Mouse (Mus musculus): ENCODE results near the gene Epn2. TPM values are rescaled to one million over a fixed set of nuclear protein-coding genes. Genes with fewer than 3 reads are reported as not detected.
"Not testable (repeated sequence)": the region's sequence is repeated elsewhere in the genome, so short reads cannot be mapped to it uniquely, and the experiment has no call there.

Epn2 gene
- polyA plus RNA-seq, 1 experiment from 2014 or later: 22.1 TPM

GRCm38 (mm10) chr11:61584830-61585229 lies 5.3 kb upstream of the Epn2 start:
- Histone ChIP-seq H3K4me3 (replicated peaks; ENCODE audit: low read depth, low read length) (no peak overlapping the region), H3K27me3 (ENCODE audit: insufficient read depth, low read length) (no peaks in the 10 kb centered on the region)

GRCm38 (mm10) chr11:61584096-61584495 lies 4.6 kb upstream of the Epn2 start:
- Histone ChIP-seq H3K36me3 (ENCODE audit: insufficient read depth, low read length) (no peaks in the 10 kb centered on the region), H3K4me2 (ENCODE audit: low read length) (no peak overlapping the region), H3K4me1 (replicated peaks; ENCODE audit: insufficient read depth, low read length) (no peaks in the 10 kb centered on the region), H3K9me3 (replicated peaks; ENCODE audit: low read length) (no peaks in the 10 kb centered on the region), H3K27ac (no peak overlapping the region), H3K27me3 (ENCODE audit: insufficient read depth, low read length) (no peaks in the 10 kb centered on the region), H3K9ac (ENCODE audit: low read depth, low read length) (no peak overlapping the region), H3K4me3 (replicated peaks; ENCODE audit: low read depth, low read length) (no peak overlapping the region)
- DNase-seq (ENCODE audit: low spot score) (no peak), ATAC-seq (replicated peaks; ENCODE audit: low FRiP score, low read depth) (no peak)
- WGBS: 88% methylated on average over 6 of the region's 6 CpGs
- no peak for TF ChIP-seq CTCF (IDR thresholded peaks at IDR 0.05; ENCODE audit: low read depth)

More at GRCm38 (mm10) chr11:61584830-61585229, 5.3 kb upstream of the Epn2 start:
- no peak overlapping the region for H3K27ac ChIP-seq
- ATAC-seq (replicated peaks; ENCODE audit: low FRiP score, low read depth): no peak
- 84% methylated on average over 4 of the region's 4 CpGs for WGBS
- no peak for TF ChIP-seq CTCF (IDR thresholded peaks at IDR 0.05; ENCODE audit: low read depth)
- no peak overlapping the region for H3K9ac ChIP-seq (ENCODE audit: low read depth, low read length)
- no peaks in the 10 kb centered on the region for H3K9me3 ChIP-seq (replicated peaks; ENCODE audit: low read length)
- no peaks in the 10 kb centered on the region for H3K4me1 ChIP-seq (replicated peaks; ENCODE audit: insufficient read depth, low read length)
- H3K36me3 ChIP-seq (ENCODE audit: insufficient read depth, low read length): no peaks in the 10 kb centered on the region
- no peak for DNase-seq (ENCODE audit: low spot score)
- no peak overlapping the region for H3K4me2 ChIP-seq (ENCODE audit: low read length)

GRCm38 (mm10) chr11:61582808-61583207 lies 3.3 kb upstream of the Epn2 start:
- WGBS: 100% methylated on average over 3 of the region's 5 CpGs
- not testable (repeated sequence) for H3K4me2 ChIP-seq (ENCODE audit: low read length)

GRCm38 (mm10) chr11:61579878-61580381 lies 443 bp upstream of the Epn2 start:
- Histone ChIP-seq H3K4me1 (replicated peaks; ENCODE audit: insufficient read depth, low read length) (peaks cover 11% of the 10 kb centered on the region), H3K36me3 (ENCODE audit: insufficient read depth, low read length) (no peaks in the 10 kb centered on the region), H3K27ac (peak overlapping the region; percentile 88; the same call in 1 of the 2 replicates), H3K27me3 (ENCODE audit: insufficient read depth, low read length) (no peaks in the 10 kb centered on the region), H3K4me2 (ENCODE audit: low read length) (peak overlapping the region; percentile 95; the same call in 1 of the 2 replicates), H3K4me3 (replicated peaks; ENCODE audit: low read depth, low read length) (peak overlapping the region; percentile 79; the same call in 1 of the 2 replicates), H3K9ac (ENCODE audit: low read depth, low read length) (no peak overlapping the region), H3K9me3 (replicated peaks; ENCODE audit: low read length) (no peaks in the 10 kb centered on the region)
- 71% methylated on average over 7 of the region's 7 CpGs for WGBS
- no peak for TF ChIP-seq CTCF (IDR thresholded peaks at IDR 0.05; ENCODE audit: low read depth)
- no peak for ATAC-seq (replicated peaks; ENCODE audit: low FRiP score, low read depth)
- DNase-seq (ENCODE audit: low spot score): no peak

More at GRCm38 (mm10) chr11:61582808-61583207, 3.3 kb upstream of the Epn2 start:
- H3K4me3 ChIP-seq (replicated peaks; ENCODE audit: low read depth, low read length); H3K9ac ChIP-seq (ENCODE audit: low read depth, low read length); DNase-seq (ENCODE audit: low spot score); H3K4me1 ChIP-seq (replicated peaks; ENCODE audit: insufficient read depth, low read length); H3K27ac ChIP-seq; ATAC-seq (replicated peaks; ENCODE audit: low FRiP score, low read depth); H3K36me3 ChIP-seq (ENCODE audit: insufficient read depth, low read length); H3K9me3 ChIP-seq (replicated peaks; ENCODE audit: low read length); H3K27me3 ChIP-seq (ENCODE audit: insufficient read depth, low read length): not testable (repeated sequence)

GRCm38 (mm10) chr11:61578541-61578982 lies 925 bp downstream of the Epn2 start:
- WGBS: under 1% methylated on average over 17 of the region's 17 CpGs
- peak overlapping the region; percentile 95 for H3K4me2 ChIP-seq (ENCODE audit: low read length)
- H3K9me3 ChIP-seq (replicated peaks; ENCODE audit: low read length): no peaks in the 10 kb centered on the region
- peaks cover 11% of the 10 kb centered on the region for H3K4me1 ChIP-seq (replicated peaks; ENCODE audit: insufficient read depth, low read length)
- H3K9ac ChIP-seq (ENCODE audit: low read depth, low read length): peak overlapping the region; percentile 82
- peak overlapping the region; percentile 79 for H3K4me3 ChIP-seq (replicated peaks; ENCODE audit: low read depth, low read length)
- H3K27me3 ChIP-seq (ENCODE audit: insufficient read depth, low read length): no peaks in the 10 kb centered on the region
- TF ChIP-seq CTCF (IDR thresholded peaks at IDR 0.05; ENCODE audit: low read depth): no peak
- H3K27ac ChIP-seq: peak overlapping the region; percentile 88
- H3K36me3 ChIP-seq (ENCODE audit: insufficient read depth, low read length): no peaks in the 10 kb centered on the region
- peak; percentile 55 for DNase-seq (ENCODE audit: low spot score)
- ATAC-seq (replicated peaks; ENCODE audit: low FRiP score, low read depth): no peak

GRCm38 (mm10) chr11:61577991-61578390 lies 1.5 kb downstream of the Epn2 start:
- Histone ChIP-seq H3K36me3 (ENCODE audit: insufficient read depth, low read length) (no peaks in the 10 kb centered on the region), H3K27ac (no peak overlapping the region), H3K4me1 (replicated peaks; ENCODE audit: insufficient read depth, low read length) (peaks cover 11% of the 10 kb centered on the region), H3K4me2 (ENCODE audit: low read length) (peak overlapping the region; percentile 95), H3K27me3 (ENCODE audit: insufficient read depth, low read length) (no peaks in the 10 kb centered on the region), H3K4me3 (replicated peaks; ENCODE audit: low read depth, low read length) (peak overlapping the region; percentile 79), H3K9ac (ENCODE audit: low read depth, low read length) (no peak overlapping the region), H3K9me3 (replicated peaks; ENCODE audit: low read length) (no peaks in the 10 kb centered on the region)
- WGBS: 5% methylated on average over 5 of the region's 5 CpGs
- no peak for TF ChIP-seq CTCF (IDR thresholded peaks at IDR 0.05; ENCODE audit: low read depth)
- DNase-seq (ENCODE audit: low spot score) (peak; percentile 9), ATAC-seq (replicated peaks; ENCODE audit: low FRiP score, low read depth) (no peak)

GRCm38 (mm10) chr11:61577349-61577748 lies 2.1 kb downstream of the Epn2 start:
- ATAC-seq (replicated peaks; ENCODE audit: low FRiP score, low read depth) (no peak), DNase-seq (ENCODE audit: low spot score) (no peak)
- H3K9me3 ChIP-seq (replicated peaks; ENCODE audit: low read length): no peaks in the 10 kb centered on the region
- no peak overlapping the region for H3K9ac ChIP-seq (ENCODE audit: low read depth, low read length)
- no peaks in the 10 kb centered on the region for H3K36me3 ChIP-seq (ENCODE audit: insufficient read depth, low read length)
- peaks cover 11% of the 10 kb centered on the region for H3K4me1 ChIP-seq (replicated peaks; ENCODE audit: insufficient read depth, low read length)
- peak overlapping the region; percentile 95 for H3K4me2 ChIP-seq (ENCODE audit: low read length)
- no peak for TF ChIP-seq CTCF (IDR thresholded peaks at IDR 0.05; ENCODE audit: low read depth)
- H3K27ac ChIP-seq: no peak overlapping the region
- H3K27me3 ChIP-seq (ENCODE audit: insufficient read depth, low read length): no peaks in the 10 kb centered on the region
- H3K4me3 ChIP-seq (replicated peaks; ENCODE audit: low read depth, low read length): no peak overlapping the region
